Mouse (Mus musculus) ES-Bruce4 (cell line): ENCODE measurements around the gene Fut2. TPM values are rescaled to one million over a fixed set of nuclear protein-coding genes. Genes with fewer than 3 reads are reported as not detected.

Source experiments
- H3K27ac ChIP-seq: 2 replicates; pipeline ENCODE4 v1.5.1; 2012; ENCODE audit warnings: low read length, inconsistent platforms; ENCODE audit not compliant: insufficient read depth
- H3K27me3 ChIP-seq: 2 replicates; pipeline ENCODE4 v1.6.1; 2012; ENCODE audit warnings: mild to moderate bottlenecking, low read length, inconsistent platforms; ENCODE audit not compliant: control insufficient read depth, poor library complexity, insufficient read depth, severe bottlenecking
- H3K36me3 ChIP-seq: 2 replicates; pipeline ENCODE4 v1.6.1; 2012; ENCODE audit warnings: inconsistent platforms, mild to moderate bottlenecking, low read length, moderate library complexity; ENCODE audit not compliant: control insufficient read depth, poor library complexity, insufficient read depth, severe bottlenecking
- H3K4me1 ChIP-seq: one replicate; pipeline ENCODE4 v1.8.1; 2011; ENCODE audit warnings: low read length; ENCODE audit not compliant: control insufficient read depth, insufficient read depth
- H3K4me3 ChIP-seq: 2 replicates; pipeline ENCODE4 v1.5.1; 2011; ENCODE audit warnings: low read depth, mild to moderate bottlenecking, low read length
- H3K9ac ChIP-seq: 2 replicates; pipeline ENCODE4 v1.6.1; 2012; ENCODE audit warnings: low read depth, mild to moderate bottlenecking, inconsistent platforms; ENCODE audit not compliant: poor library complexity, severe bottlenecking
- H3K9me3 ChIP-seq: replicated peaks from 2 replicates; pipeline ENCODE4 v1.6.1; 2012; ENCODE audit warnings: mild to moderate bottlenecking, low read length, inconsistent platforms; ENCODE audit not compliant: control insufficient read depth, poor library complexity, insufficient read depth, severe bottlenecking
- CTCF ChIP-seq: IDR thresholded peaks from one replicate; pipeline ENCODE4 v1.8.1; 2011; ENCODE audit warnings: low read depth, low read length
- EP300 ChIP-seq: IDR thresholded peaks from 2 replicates; pipeline ENCODE4 v1.6.1; 2011; ENCODE audit warnings: low read depth, low read length; ENCODE audit not compliant: insufficient read depth
- POLR2A ChIP-seq: IDR thresholded peaks from one replicate; pipeline ENCODE4 v1.8.1; 2011; ENCODE audit warnings: low read length; ENCODE audit not compliant: insufficient read depth
- polyA plus RNA-seq: library from polyadenylated mRNA; stranded (reverse); fragments of >200 nt; gene quantifications from 2 replicates; pipeline ENCODE4 v1.2.4, GENCODE M21; 2011; ENCODE audit warnings: low read depth; ENCODE audit not compliant: missing spikeins, insufficient read depth, insufficient read length

Gene Fut2
- polyA plus RNA-seq, 1 experiment: not detected

- H3K9ac ChIP-seq: peak overlapping the region; percentile 20; the same call in 1 of the 2 replicates
- no peaks in the 10 kb centered on the region for H3K4me1 ChIP-seq
- H3K36me3 ChIP-seq: no peaks in the 10 kb centered on the region
- H3K9me3 ChIP-seq: no peaks in the 10 kb centered on the region
- TF ChIP-seq EP300 (peak; percentile 46; the same call in 1 of the 2 replicates), CTCF (no peak), POLR2A (peak; percentile 50)
- H3K4me3 ChIP-seq: no peak overlapping the region; the same call in 1 of the 2 replicates
- H3K27ac ChIP-seq: no peak overlapping the region
- H3K27me3 ChIP-seq: no peaks in the 10 kb centered on the region
Observed at GRCm38 (mm10) chr7:45638623-45639401, 27.4 kb downstream of the Fut2 start.

- H3K36me3 ChIP-seq: no peaks in the 10 kb centered on the region
- TF ChIP-seq EP300: no peak
- no peak for TF ChIP-seq CTCF
- TF ChIP-seq POLR2A: no peak
- no peaks in the 10 kb centered on the region for H3K9me3 ChIP-seq
- no peak overlapping the region for H3K4me3 ChIP-seq
- H3K9ac ChIP-seq: no peak overlapping the region
- no peaks in the 10 kb centered on the region for H3K27me3 ChIP-seq
- H3K27ac ChIP-seq: no peak overlapping the region
- H3K4me1 ChIP-seq: no peaks in the 10 kb centered on the region
Observed at GRCm38 (mm10) chr7:45637710-45638109, 28.5 kb downstream of the Fut2 start.

- Histone ChIP-seq H3K9me3 (no peaks in the 10 kb centered on the region), H3K27me3 (no peaks in the 10 kb centered on the region), H3K4me1 (peaks cover 5% of the 10 kb centered on the region), H3K4me3 (no peak overlapping the region), H3K27ac (no peak overlapping the region), H3K36me3 (no peaks in the 10 kb centered on the region), H3K9ac (no peak overlapping the region)
- no peak for TF ChIP-seq POLR2A
- TF ChIP-seq EP300: no peak
- TF ChIP-seq CTCF: no peak
Observed at GRCm38 (mm10) chr7:45635711-45636688, 30.2 kb downstream of the Fut2 start.

- Histone ChIP-seq H3K4me3 (no peak overlapping the region), H3K9ac (no peak overlapping the region), H3K36me3 (no peaks in the 10 kb centered on the region), H3K27ac (no peak overlapping the region), H3K4me1 (peaks cover 5% of the 10 kb centered on the region), H3K9me3 (no peaks in the 10 kb centered on the region), H3K27me3 (no peaks in the 10 kb centered on the region)
- TF ChIP-seq POLR2A (no peak), EP300 (no peak), CTCF (no peak)
Observed at GRCm38 (mm10) chr7:45634946-45635681, 31.1 kb downstream of the Fut2 start.

GRCm38 (mm10) chr7:45632499-45632898 lies 33.7 kb downstream of the Fut2 start:
- no peaks in the 10 kb centered on the region for H3K27me3 ChIP-seq
- TF ChIP-seq CTCF (peak; percentile 21), POLR2A (no peak)
- H3K4me1 ChIP-seq: peaks cover 5% of the 10 kb centered on the region
- H3K27ac ChIP-seq: no peak overlapping the region
- H3K9ac ChIP-seq: peak overlapping the region; percentile 86
- H3K4me3 ChIP-seq: peak overlapping the region; percentile 48
- no peaks in the 10 kb centered on the region for H3K36me3 ChIP-seq
- H3K9me3 ChIP-seq: no peaks in the 10 kb centered on the region
